Mouse (Mus musculus) heart, postnatal 0 days (tissue): Measurements from ENCODE around the gene 4921524J17Rik.

ENCODE experiments used
- CTCF ChIP-seq: IDR thresholded peaks from 2 replicates; pipeline ENCODE4 v1.5.1; 2016; ENCODE audit warnings: antibody characterized with exemption, control low read depth, low read depth
- EP300 ChIP-seq: IDR thresholded peaks from 2 replicates; pipeline ENCODE4 v1.6.1; 2016; ENCODE audit warnings: antibody characterized with exemption, low read depth

- TF ChIP-seq CTCF: no peak
- TF ChIP-seq EP300: no peak
Observed at GRCm38 (mm10) chr8:85479710-85480109, 47.1 kb upstream of the 4921524J17Rik start.
